Mouse (Mus musculus): ENCODE measurements at regions not wholly inside any gene's neighbourhood (a gene's known extent, or its start where the extent isn't known, plus 50 kb on each side); places are given as distances from the start of the nearest gene placed in this dataset.

GRCm38 (mm10) chr5:28807950-28808349, 340.9 kb upstream of the Shh start:
- Histone ChIP-seq H3K4me2 (ENCODE audit: low read depth, low read length, severe bottlenecking) (no peak overlapping the region), H3K9ac (ENCODE audit: low read length) (no peak overlapping the region), H3K27ac (ENCODE audit: low read depth, low read length) (no peak overlapping the region), H3K4me3 (ENCODE audit: low read depth, low read length) (no peak overlapping the region), H3K4me1 (replicated peaks; ENCODE audit: control insufficient read depth, insufficient read depth, low read length) (no peaks in the 10 kb centered on the region), H3K9me3 (ENCODE audit: control insufficient read depth, low read length) (no peaks in the 10 kb centered on the region), H3K27me3 (ENCODE audit: control insufficient read depth, insufficient read depth, low read length) (no peaks in the 10 kb centered on the region), H3K36me3 (ENCODE audit: control insufficient read depth, insufficient read depth, low read length) (no peaks in the 10 kb centered on the region)
- WGBS = 79% methylated on average over 5 of the region's 5 CpGs
- DNase-seq (ENCODE audit: low spot score) (no peak), ATAC-seq (replicated peaks; ENCODE audit: low FRiP score) (no peak)

- WGBS = 91% methylated on average over 2 of the region's 2 CpGs
- Histone ChIP-seq H3K9ac (ENCODE audit: low read length) (no peak overlapping the region), H3K9me3 (ENCODE audit: control insufficient read depth, low read length) (no peaks in the 10 kb centered on the region), H3K27ac (ENCODE audit: low read depth, low read length) (no peak overlapping the region), H3K4me3 (ENCODE audit: low read depth, low read length) (no peak overlapping the region), H3K36me3 (ENCODE audit: control insufficient read depth, insufficient read depth, low read length) (no peaks in the 10 kb centered on the region), H3K4me2 (ENCODE audit: low read depth, low read length, severe bottlenecking) (no peak overlapping the region), H3K4me1 (replicated peaks; ENCODE audit: control insufficient read depth, insufficient read depth, low read length) (no peaks in the 10 kb centered on the region), H3K27me3 (ENCODE audit: control insufficient read depth, insufficient read depth, low read length) (no peaks in the 10 kb centered on the region)
- no peak for DNase-seq (ENCODE audit: low spot score)
- no peak for ATAC-seq (replicated peaks; ENCODE audit: low FRiP score)
Observed at GRCm38 (mm10) chr5:28799464-28799863, 332.4 kb upstream of the Shh start.

DNA sequence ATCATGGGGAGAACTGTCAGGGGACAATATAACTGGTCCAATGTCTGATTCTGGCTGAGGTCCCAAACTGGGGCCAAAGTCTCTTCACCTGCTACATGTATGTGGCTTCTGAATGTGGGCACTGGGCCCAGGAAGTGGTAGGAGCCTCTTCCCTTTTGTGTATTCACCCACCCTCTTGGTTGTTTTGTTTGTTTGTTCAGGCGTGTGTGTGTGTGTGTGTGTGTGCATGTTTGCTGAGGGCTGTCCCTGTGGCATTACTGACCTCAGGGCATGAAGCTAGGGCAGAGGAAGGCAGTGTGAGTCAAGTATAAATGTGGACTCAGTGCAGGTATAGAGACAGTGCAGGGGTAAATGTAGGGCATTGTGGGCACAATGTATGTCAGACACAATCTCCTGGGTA, 331.3 kb upstream of the Shh start:
- H3K9ac ChIP-seq (ENCODE audit: low read length) = no peak overlapping the region
- ATAC-seq (replicated peaks; ENCODE audit: low FRiP score) (no peak), DNase-seq (ENCODE audit: low spot score) (no peak)
- no peak overlapping the region for H3K4me2 ChIP-seq (ENCODE audit: low read depth, low read length, severe bottlenecking)
- WGBS = 84% methylated on average over 1 of the region's 1 CpGs
- no peaks in the 10 kb centered on the region for H3K36me3 ChIP-seq (ENCODE audit: control insufficient read depth, insufficient read depth, low read length)
- no peaks in the 10 kb centered on the region for H3K4me1 ChIP-seq (replicated peaks; ENCODE audit: control insufficient read depth, insufficient read depth, low read length)
- no peaks in the 10 kb centered on the region for H3K27me3 ChIP-seq (ENCODE audit: control insufficient read depth, insufficient read depth, low read length)
- H3K9me3 ChIP-seq (ENCODE audit: control insufficient read depth, low read length) = no peaks in the 10 kb centered on the region
- H3K27ac ChIP-seq (ENCODE audit: low read depth, low read length) = no peak overlapping the region
- H3K4me3 ChIP-seq (ENCODE audit: low read depth, low read length) = no peak overlapping the region

DNA sequence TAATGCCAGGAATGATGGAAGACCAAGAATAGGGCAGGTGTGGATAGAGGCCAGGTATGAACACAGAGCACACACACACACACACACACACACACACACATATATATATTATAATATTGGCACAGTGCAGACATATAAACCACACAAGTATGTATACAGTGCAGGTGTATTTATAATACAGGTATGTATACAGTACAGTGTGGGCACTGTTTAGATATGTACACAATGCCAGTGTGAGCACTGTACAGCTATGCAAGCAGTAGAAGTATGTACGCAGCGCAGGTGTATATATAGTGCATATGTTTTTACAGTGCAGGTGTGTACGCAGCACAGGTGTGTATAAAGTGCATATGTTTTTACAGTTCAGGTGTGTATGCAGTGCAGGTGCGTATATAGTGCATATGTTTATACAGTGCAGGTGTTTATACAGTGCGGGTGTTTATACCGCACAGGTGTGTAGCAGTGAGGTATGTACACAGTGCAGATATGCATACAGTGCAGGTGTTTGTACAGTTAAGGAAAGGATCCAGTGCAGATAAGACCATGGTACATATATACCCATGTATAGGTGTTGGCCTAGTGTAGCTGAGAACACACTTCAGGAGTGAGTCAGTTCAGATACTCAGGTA, 328.2 kb upstream of the Shh start:
- H3K4me1 ChIP-seq (replicated peaks; ENCODE audit: control insufficient read depth, insufficient read depth, low read length) = no peaks in the 10 kb centered on the region
- no peaks in the 10 kb centered on the region for H3K9me3 ChIP-seq (ENCODE audit: control insufficient read depth, low read length)
- ATAC-seq (replicated peaks; ENCODE audit: low FRiP score) = no peak
- no peaks in the 10 kb centered on the region for H3K36me3 ChIP-seq (ENCODE audit: control insufficient read depth, insufficient read depth, low read length)
- DNase-seq (ENCODE audit: low spot score) = no peak
- no peak overlapping the region for H3K27ac ChIP-seq (ENCODE audit: low read depth, low read length)
- H3K4me3 ChIP-seq (ENCODE audit: low read depth, low read length) = no peak overlapping the region
- no peaks in the 10 kb centered on the region for H3K27me3 ChIP-seq (ENCODE audit: control insufficient read depth, insufficient read depth, low read length)
- no peak overlapping the region for H3K4me2 ChIP-seq (ENCODE audit: low read depth, low read length, severe bottlenecking)
- 93% methylated on average over 6 of the region's 6 CpGs for WGBS
- H3K9ac ChIP-seq (ENCODE audit: low read length) = no peak overlapping the region

DNA sequence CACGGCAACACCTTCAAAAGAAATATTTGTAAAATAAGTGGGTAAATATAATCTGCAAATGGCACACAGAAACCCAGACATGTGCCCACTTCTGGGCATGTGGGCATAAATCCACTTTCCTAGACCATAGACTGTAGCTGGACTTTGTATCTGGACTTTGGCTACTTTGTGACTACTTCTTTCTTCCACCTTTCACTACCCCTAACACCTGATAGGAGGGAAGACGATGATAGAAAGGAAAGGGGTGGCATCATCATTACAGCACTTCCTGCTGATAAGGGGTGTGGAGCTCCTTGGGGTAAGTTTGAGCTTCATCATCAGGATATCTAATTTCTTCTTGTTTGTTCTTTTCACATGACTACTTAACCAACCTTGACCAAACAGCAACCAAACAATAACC, 326.7 kb upstream of the Shh start:
- Histone ChIP-seq H3K9ac (ENCODE audit: low read length) (no peak overlapping the region), H3K27ac (ENCODE audit: low read depth, low read length) (no peak overlapping the region), H3K9me3 (ENCODE audit: control insufficient read depth, low read length) (no peaks in the 10 kb centered on the region), H3K36me3 (ENCODE audit: control insufficient read depth, insufficient read depth, low read length) (no peaks in the 10 kb centered on the region), H3K4me1 (replicated peaks; ENCODE audit: control insufficient read depth, insufficient read depth, low read length) (no peaks in the 10 kb centered on the region), H3K4me2 (ENCODE audit: low read depth, low read length, severe bottlenecking) (no peak overlapping the region), H3K4me3 (ENCODE audit: low read depth, low read length) (no peak overlapping the region), H3K27me3 (ENCODE audit: control insufficient read depth, insufficient read depth, low read length) (no peaks in the 10 kb centered on the region)
- WGBS = 80% methylated on average over 2 of the region's 2 CpGs
- DNase-seq (ENCODE audit: low spot score) (no peak), ATAC-seq (replicated peaks; ENCODE audit: low FRiP score) (no peak)

- Histone ChIP-seq H3K36me3 (ENCODE audit: control insufficient read depth, insufficient read depth, low read length) (no peaks in the 10 kb centered on the region), H3K9ac (ENCODE audit: low read length) (no peak overlapping the region), H3K4me2 (ENCODE audit: low read depth, low read length, severe bottlenecking) (no peak overlapping the region), H3K27me3 (ENCODE audit: control insufficient read depth, insufficient read depth, low read length) (no peaks in the 10 kb centered on the region), H3K4me1 (replicated peaks; ENCODE audit: control insufficient read depth, insufficient read depth, low read length) (no peaks in the 10 kb centered on the region; the same call in 1 of the 2 replicates), H3K9me3 (ENCODE audit: control insufficient read depth, low read length) (no peaks in the 10 kb centered on the region), H3K4me3 (ENCODE audit: low read depth, low read length) (no peak overlapping the region), H3K27ac (ENCODE audit: low read depth, low read length) (no peak overlapping the region)
- DNase-seq (ENCODE audit: low spot score) = peak; percentile 52
- peak; percentile 46; the same call in 1 of the 2 replicates for ATAC-seq (replicated peaks; ENCODE audit: low FRiP score)
- WGBS = 48% methylated on average over 11 of the region's 11 CpGs
Observed at GRCm38 (mm10) chr5:28785347-28786060, 318.4 kb upstream of the Shh start.

- DNase-seq (ENCODE audit: low spot score) = peak; percentile 30
- Histone ChIP-seq H3K36me3 (ENCODE audit: control insufficient read depth, insufficient read depth, low read length) (no peaks in the 10 kb centered on the region), H3K4me1 (replicated peaks; ENCODE audit: control insufficient read depth, insufficient read depth, low read length) (no peaks in the 10 kb centered on the region; the same call in 1 of the 2 replicates), H3K9me3 (ENCODE audit: control insufficient read depth, low read length) (no peaks in the 10 kb centered on the region), H3K27me3 (ENCODE audit: control insufficient read depth, insufficient read depth, low read length) (no peaks in the 10 kb centered on the region), H3K9ac (ENCODE audit: low read length) (no peak overlapping the region), H3K27ac (ENCODE audit: low read depth, low read length) (no peak overlapping the region), H3K4me2 (ENCODE audit: low read depth, low read length, severe bottlenecking) (no peak overlapping the region), H3K4me3 (ENCODE audit: low read depth, low read length) (no peak overlapping the region)
- ATAC-seq (replicated peaks; ENCODE audit: low FRiP score) = no peak
- 90% methylated on average over 6 of the region's 6 CpGs for WGBS
Observed at GRCm38 (mm10) chr5:28784339-28784966, 317.4 kb upstream of the Shh start.

- Histone ChIP-seq H3K4me2 (ENCODE audit: low read depth, low read length, severe bottlenecking) (no peak overlapping the region), H3K9ac (ENCODE audit: low read length) (no peak overlapping the region), H3K27me3 (ENCODE audit: control insufficient read depth, insufficient read depth, low read length) (no peaks in the 10 kb centered on the region), H3K4me3 (ENCODE audit: low read depth, low read length) (no peak overlapping the region), H3K9me3 (ENCODE audit: control insufficient read depth, low read length) (no peaks in the 10 kb centered on the region), H3K36me3 (ENCODE audit: control insufficient read depth, insufficient read depth, low read length) (no peaks in the 10 kb centered on the region), H3K4me1 (replicated peaks; ENCODE audit: control insufficient read depth, insufficient read depth, low read length) (no peaks in the 10 kb centered on the region), H3K27ac (ENCODE audit: low read depth, low read length) (no peak overlapping the region)
- DNase-seq (ENCODE audit: low spot score) (no peak), ATAC-seq (replicated peaks; ENCODE audit: low FRiP score) (no peak)
- 88% methylated on average over 2 of the region's 2 CpGs for WGBS
Observed at GRCm38 (mm10) chr5:28775648-28776359, 308.7 kb upstream of the Shh start.

Measured in forebrain, embryonic 11.5 days (tissue).